Mouse (Mus musculus) ZHBTc4 (cell line): ENCODE data around the gene Phf14.
A peak's percentile ranks its signal among the peaks of the same experiment; 100 is the strongest.
"Not testable (repeated sequence)": the region's sequence is repeated elsewhere in the genome, so short reads cannot be mapped to it uniquely, and the experiment has no call there.

Experiments used
- DNase-seq: peaks from one replicate; pipeline ENCODE4 v3.0.0-alpha.2; 2011; ENCODE audit warnings: low read depth, low spot score

Phf14 gene

DNA sequence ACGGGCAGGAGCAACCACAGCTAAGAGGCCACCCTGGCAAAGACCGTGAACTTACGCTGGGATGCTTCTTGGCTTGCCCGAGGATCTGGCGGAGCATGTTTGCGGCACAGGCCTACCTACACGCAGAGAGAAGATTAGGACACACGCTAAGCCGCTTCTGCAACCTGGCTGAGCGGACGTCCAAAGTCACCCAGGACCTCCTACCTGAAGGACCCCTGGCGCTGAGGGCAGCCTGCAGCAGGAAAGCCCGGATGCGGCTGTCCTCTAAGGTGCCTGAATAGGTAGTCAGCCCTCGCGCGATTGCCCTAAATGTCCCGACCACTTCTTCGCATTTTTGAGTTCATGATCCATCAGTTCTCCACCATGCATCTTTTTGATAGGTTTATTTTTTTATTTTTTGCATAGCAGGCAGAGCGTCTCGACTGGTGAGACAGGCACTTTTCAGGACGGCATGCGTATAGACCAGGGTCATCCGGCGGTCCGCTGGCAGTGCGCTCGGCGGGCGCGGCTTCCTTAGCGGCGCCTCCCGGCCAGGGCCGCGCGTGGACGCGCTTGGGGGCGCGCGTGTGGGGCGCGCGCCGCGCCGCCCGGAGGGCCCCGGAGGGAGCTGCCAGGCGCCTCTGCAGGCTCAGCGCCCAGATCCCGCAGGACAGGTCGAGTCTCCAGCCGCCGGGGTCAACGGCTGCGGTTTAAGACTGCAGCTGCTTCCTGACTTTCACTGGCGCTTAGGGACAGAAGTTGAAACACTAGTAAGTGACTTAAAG, at the start of gene Phf14, which contains the start of gene Ndufa4:
TSS of gene Phf14 (plus strand) at position 541 of the 764 bp plus-strand sequence.
TSS of gene Ndufa4 (minus strand) at position 229 of the 764 bp plus-strand sequence.
- peak; percentile 95 for DNase-seq

DNA sequence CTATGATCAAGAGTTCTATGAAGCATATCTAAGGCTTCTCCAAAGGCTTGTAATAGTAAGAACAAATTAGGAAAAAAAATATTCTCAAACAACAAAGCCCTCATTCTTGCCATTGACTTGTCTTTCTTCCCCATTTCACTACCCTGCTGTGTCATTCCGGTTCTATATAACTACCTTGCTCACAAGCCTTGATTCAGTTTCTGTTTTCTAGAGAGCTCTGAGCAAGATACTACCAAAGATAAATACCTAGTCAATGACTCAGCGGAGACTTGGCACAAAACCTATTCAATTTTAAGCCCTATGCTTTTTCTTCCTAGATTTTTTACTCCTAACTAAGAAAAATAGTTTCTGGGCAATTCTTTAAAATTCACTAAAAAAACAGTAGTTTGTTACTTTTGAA, 32.2 kb upstream of the Phf14 start:
- not testable (repeated sequence) for DNase-seq

DNA sequence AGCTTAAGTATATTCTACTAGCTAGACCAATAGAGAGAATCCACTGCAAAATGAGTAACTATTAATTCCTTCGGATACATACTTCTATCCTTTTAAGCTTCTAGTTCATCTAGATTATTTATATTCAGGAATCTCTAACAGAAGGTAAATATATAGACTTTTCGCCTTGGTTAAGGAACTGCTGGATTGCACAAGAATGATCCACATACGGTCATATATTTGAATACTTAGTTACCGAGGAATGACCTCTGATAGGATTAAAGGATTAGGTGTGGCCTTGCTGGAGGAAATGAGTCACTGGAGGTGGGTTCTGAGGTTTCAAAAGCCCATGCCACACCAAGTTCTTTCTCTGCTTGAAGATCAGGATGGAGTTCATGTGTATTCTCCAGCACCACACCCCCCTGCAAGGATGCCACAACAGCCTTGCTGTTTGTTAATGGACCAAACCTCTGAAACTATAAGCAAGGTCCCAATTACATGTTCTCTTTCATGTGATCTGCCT, 6.7 kb upstream of the Phf14 start:
- no peak for DNase-seq

DNA sequence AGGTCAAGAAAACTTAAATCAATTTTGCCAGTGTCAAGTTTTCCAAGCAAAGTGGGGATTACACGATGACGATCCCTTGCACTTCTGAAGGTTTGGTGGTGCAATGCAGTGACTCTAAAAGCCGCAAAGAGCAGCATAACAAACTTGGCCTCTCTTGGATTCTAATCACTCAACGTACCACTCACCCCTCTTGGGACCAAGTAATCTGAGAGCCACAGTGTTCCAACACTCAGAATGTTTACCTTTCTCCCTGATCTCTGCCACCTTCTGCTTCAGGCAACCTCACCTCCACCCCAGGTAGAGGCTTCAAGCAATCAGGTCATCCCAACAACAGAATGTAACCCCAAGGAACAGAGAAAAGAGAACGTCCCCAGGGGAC, 730 bp upstream of the Phf14 start:
- no peak for DNase-seq

DNA sequence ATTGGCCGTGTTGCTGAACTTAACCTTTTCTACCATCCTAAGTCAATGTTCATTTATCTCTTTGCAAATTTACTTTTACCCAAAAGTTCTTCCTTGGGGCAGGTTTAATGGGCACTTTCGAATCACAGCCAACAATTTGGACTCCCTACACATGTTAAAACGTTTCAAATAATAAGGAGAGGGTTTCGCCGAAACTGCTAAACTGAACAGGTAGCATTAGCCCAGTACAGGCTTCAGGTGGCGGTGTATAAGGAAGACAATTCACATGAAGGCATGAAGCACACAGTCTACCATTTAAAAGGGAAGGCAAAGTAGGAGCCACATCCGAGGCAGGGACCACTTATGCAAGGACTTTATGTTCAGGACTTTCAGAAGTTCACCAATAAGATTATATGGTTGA, 561 bp downstream of the Phf14 start:
- DNase-seq = peak; percentile 15

DNA sequence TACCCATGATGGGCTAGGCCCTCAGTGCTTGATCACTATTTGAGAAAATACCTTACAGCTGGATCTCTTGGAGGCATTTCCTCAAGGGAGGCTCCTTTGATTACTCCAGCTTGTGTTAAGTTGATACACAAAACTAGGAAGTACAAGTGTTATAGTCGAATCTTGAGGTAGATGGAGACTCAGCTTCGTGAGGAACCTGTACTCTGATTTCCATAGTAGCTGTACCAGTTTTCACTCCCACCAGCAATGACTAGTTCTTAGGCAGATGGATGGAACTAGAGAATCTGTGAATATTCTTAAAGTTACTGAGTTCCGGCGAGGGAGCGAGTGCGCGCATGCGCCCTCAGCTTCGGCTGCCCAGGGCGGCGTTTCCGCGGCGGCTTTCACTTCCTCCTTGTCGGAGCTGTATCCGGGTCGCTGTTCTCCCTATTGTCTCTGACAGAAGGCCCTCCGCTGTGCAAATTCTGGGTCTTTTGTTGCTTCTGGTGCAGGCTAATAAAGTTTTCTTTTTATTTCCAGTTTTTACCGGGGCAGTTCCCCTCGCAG, 18.0 kb downstream of the Phf14 start:
- DNase-seq = peak; percentile 94

DNA sequence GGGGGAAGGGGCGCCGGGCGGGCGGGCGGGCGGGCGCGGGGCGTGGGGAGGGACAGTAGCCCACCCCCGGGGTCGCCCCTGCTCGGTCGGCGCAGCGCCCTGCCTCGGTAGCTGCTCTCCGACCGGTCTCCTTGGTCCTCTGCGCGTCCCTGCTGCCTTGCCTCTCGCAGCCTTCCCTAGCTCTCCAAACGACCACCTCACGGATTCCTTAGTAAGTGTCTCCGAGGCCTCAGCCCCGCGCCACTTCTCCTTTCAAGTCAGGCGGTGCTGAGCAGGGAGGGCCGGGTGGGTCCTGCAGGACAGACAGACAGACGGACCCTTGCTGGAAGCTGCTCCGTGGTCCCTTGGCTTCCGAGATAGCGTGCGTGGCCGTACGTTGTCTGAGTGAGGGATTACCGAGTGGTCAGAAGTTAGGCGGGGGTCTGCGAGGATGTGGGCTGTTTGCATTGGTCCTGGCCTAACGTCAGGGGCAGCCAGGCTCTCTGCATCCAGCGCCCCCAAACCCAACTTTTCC, 18.5 kb downstream of the Phf14 start:
- DNase-seq = peak; percentile 66

DNA sequence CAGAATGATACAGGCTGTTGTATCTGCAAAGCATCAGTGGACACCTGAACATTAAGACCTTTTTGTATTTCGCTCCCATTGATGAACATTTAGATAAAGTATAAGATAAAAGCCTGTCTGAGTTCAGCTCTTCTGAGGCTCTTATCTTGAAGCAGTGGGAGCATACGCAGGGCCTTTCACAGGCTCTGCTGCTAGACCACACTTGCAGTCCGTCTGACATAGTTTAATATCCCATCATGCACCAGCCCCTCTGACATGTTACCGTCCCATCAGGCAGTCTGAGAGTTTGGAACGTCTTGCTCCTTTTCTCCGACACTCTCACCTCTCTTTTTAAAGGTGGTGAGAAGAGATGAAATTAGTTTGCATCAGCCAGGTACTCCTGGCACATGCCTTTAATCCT, 19.9 kb downstream of the Phf14 start:
- DNase-seq = peak; percentile 23

DNA sequence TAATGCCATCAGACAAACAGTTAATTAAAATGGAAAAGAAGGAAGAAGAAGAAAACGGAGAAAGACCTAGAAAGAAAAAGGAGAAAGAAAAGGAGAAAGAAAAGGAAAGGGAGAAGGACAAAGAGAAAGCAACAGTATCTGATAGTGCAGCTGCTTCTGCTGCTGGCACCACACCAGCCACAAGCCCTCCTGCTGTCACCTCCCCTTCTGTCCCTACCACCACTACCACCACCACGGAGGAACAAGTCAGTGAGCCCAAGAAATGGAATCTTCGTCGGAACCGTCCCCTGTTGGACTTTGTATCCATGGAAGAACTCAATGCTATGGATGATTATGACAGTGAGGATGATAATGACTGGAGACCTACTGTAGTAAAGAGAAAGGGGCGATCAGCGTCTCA, 25.8 kb downstream of the Phf14 start:
- no peak for DNase-seq

DNA sequence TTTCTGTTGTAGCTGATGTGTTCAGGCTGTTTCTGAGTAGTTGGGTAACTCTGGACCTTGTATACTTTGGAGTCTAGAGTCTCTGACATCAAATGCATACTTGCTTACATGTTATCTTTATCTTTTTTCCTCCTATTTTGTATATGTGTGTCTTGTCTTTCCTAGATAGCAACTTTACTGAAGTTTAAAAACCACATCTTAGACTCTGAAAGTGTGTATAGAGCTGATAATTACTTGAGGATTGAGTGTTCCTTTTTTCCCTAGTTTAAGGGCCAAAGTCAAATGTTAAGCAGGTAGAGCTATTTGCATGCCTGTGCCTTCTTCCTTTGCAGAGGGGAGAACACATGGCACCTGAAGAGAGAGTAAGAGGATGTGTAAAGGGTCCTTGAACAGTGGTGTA, 33.3 kb downstream of the Phf14 start:
- DNase-seq = no peak

DNA sequence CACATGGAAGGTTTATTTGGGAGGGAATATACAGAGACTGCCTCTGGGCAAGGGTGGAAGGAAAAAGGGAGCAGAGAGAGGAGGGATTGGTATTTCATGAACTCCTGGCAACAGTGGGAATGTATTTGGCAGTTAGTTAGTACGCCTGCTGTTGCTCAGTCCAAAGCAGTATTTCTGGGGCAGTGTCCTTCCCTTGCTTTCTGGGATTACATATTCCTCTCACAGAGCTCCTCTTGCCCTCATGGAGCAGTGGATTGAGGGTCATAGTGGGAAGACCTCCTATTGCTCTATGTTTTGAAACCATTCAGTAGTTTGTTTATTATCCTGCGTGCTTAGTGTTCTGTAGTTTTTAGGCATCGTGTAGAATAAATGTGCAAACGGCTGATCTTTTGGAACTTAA, 34.5 kb downstream of the Phf14 start:
- DNase-seq = no peak

DNA sequence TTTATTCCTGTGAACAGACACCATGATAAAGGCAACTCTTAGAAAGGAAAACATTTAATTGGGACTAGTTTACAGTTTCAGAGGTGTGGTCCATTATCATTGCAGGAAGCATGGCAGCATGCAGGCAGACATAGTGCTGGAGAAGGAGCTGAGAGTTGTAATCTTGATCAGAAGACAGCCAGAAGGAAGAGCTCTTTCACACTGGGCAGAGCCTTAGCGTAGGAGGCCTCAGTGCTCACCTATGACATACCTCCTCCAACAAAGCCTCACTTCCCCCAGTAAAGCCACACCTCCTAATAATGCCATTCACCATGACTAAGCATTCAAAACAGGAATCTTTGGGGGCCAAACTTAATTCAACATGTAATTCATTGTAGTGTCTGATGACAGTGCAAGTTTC, 40.5 kb downstream of the Phf14 start:
- DNase-seq = peak; percentile 24

DNA sequence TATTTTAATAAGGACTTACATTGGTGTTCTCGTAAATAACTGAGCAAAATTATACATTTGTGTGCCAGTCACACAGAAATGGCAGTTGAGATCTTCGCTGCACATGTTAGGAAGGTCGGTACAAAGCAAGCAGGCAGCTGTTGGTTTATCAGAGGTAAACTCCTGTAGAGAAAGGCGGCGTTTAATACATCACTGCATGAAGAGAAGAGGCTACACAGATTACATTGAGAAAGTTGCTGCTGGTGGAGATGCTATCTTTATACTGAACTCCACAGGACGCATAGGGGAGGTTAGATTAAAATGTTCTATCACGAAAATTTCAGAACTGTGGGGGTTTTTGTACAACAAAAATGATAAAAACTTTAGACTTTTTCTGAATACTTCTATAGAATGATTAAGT, 52.6 kb downstream of the Phf14 start:
- DNase-seq = no peak

DNA sequence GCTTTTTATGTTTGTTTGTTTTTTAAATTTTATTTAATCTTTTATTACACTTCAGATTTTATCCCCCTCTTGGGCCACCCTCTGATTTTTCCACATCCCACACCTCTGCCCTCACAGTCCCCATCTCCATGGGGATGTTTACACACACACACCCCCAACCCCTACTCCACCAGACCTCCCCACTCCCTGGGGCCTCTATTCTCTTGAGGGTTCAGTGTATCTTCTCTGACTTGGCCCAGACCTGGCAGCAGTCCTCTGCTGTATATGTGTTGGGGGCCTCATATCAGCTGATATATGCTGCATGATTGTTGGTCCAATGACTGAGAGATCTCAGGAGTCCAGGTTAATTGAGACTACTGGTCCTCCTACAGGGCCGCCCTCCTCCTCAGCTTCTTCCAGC, 86.2 kb downstream of the Phf14 start:
- DNase-seq = no peak

DNA sequence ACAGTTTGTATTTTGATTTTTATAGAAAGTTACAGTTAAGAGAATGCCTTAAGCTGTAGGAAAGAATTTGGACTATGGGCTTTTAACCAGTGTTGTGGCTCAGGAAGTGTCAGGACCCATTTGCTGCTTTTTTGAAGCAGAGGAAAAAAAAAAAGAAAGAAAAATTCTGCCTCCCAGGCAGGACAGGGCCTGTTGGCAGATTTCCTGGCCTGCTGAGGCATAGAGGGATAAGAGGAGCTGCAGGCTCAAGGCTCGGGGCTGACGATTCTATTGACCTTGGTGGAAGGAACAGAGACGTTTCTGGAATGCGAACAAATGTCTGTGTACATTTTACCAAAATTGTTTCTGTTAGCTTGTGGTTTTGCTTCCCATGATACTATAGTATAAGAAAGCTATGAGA, 91.0 kb downstream of the Phf14 start:
- DNase-seq = no peak

DNA sequence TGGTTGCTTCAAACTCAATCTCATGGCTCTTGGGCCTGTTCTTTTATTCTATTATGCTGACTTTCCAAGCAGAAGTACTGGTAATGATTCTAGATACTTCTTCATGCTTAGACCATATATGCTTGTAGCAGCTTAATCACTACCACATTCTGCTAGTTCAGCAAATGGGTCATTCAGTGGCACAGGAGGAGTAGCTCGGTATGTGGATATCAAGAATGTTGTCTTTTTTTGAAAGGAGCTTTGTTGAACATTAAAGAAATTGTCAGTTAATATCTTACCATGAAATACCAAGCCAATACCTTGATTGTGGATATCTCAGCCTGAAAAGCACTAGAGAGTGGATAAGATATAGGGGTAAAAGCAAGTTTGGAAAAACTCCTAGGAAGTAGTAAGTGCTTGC, 91.9 kb downstream of the Phf14 start:
- no peak for DNase-seq

DNA sequence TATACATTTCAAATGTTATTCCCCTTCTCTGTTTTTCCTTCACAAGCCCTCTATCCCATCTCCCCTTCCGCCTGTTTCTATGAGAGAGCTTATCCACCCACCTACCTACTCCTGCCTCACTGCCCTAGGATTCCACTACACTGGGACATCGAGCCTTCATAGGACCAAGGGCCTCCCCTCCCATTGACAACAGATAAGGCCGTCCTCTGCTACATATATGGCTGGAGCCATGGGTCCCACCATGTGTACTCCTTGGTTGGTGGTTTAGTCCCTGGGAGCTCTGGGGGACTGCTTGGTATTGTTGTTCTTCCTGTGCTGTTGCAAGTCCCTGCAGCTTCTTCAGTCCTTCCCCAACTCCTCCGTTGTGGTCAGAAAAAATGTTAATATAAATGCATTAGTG, 97.8 kb downstream of the Phf14 start:
- no peak for DNase-seq

DNA sequence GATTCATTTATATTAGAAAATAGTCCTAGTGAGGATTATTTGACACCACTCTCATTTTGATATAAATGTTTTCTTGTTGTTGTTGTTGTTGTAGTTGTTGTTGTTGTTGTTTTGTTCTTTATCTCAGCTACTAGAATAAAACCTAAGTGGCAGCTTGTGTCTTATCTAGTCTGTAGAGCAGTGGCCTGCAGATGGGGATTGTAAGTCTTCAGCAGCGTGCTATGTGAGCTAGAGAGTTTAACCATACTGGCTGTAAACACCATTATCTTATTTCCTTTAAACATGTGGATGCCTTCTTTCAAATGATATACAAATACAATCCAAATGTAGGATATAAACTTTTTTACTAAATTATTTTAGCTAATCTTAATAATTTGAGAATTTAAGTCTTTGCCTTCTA, 98.4 kb downstream of the Phf14 start:
- no peak for DNase-seq

DNA sequence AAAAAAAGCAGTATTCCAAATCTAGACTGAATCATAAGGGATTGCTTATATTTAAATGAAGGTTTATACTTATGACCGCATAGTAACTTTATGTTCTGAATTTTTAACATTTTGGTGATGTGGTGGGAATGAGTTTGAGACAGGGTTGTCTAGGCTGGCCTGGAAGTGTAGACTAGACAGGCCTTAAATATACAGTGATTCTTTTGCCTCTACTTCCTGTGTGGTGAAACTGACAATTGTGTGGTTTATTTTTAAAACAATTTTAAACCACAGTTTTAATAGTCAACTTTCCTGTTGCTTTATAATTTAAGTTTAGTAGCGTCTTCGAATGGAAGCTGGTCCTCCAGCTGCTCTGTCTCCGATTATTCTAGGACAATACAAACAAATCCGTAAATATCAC, 104.5 kb downstream of the Phf14 start:
- DNase-seq = no peak

DNA sequence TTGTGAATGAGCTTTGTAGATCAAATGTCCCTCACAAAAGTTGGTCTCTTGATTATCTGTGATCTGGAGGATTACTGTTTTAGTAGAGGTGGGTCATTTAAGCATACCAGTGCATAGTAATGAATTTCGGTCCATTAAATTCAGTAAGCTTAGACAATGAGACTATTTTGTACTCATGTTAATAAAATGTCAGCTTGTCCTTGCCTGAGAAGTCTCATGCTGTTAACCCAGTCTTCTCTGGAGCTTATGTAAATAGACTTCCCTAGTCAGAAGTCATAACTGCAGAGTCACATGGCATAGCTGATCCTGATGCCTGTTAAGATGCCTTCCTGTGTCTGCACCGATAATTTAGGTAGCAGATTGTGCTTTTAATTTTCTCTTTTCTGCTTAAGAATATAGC, 106.4 kb downstream of the Phf14 start:
- DNase-seq = no peak

DNA sequence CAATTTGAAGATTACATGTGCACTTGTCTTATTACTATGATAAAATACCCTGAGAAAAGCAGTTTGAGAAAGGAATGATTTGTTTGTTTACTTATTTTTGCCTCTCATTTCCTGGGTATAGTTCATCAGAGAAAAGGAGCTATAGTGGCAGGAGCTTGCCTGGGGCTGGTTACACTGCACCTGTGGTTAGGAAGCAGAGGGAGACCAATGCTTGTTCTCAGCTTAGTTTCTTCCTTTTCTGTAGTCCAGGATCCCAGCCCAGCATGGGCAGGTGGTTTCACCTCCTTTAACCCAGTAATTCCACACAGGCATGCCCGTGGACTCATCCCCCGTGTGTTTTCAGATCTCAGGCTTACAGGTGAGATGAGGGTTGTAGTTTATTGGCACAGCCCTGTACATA, 107.1 kb downstream of the Phf14 start:
- DNase-seq = no peak

DNA sequence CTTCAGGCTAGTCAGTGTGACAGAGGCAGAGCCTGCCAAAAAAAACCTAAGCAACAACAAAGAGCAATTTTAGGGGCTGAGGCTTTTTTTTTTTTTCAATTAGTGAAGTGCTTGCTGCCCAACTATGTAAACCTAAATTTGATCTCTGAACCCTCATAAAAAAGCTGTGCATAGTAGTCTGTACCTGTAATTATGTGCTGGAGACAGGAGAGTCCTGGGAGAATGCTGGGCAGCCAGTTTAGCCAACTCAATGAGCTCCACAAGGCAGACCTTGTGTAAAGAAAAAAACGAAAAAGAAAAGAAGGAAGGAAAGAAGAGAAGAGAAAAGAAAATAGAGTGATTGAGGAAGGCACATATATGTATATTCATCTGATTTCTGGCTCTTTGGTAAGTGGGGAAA, 112.1 kb downstream of the Phf14 start:
- DNase-seq = no peak

DNA sequence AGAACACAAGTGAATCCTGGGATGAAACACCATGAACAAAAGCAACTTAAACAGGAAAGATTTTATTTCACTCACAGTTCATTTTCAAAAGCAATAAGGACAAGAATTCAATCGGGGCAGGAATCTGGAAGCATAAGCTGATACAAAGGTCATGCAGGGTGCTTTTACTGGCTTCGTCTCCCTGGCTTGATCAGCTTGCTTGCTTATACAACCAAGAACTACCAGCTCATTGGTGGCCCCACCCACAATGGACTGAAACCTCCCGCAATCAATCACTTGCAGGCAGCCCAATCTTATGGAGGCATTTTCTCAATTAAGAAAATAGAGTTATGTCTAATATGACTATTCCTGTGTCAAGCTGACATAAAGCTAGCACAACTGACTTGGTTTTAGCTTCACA, 112.5 kb downstream of the Phf14 start:
- no peak for DNase-seq
